Mouse (Mus musculus) bone marrow, adult 2 months (tissue): ENCODE results near the gene Apol7a. TPM values are rescaled to one million over a fixed set of nuclear protein-coding genes. Genes with fewer than 3 reads are reported as not detected.

Experiments used
- H3K27ac ChIP-seq: fragments of 200-500 bp; 2 replicates; pipeline ENCODE4 v1.5.1; 2012; ENCODE audit warnings: low read depth, mild to moderate bottlenecking, control low read depth, inconsistent platforms, low read length; ENCODE audit not compliant: control insufficient read depth, poor library complexity, insufficient read depth
- H3K4me1 ChIP-seq: fragments of 200-500 bp; 2 replicates; pipeline ENCODE4 v1.6.1; 2011; ENCODE audit warnings: low read length; ENCODE audit not compliant: control insufficient read depth, insufficient read depth
- H3K4me3 ChIP-seq: fragments of 200-500 bp; replicated peaks from 2 replicates; pipeline ENCODE3; 2011; ENCODE audit warnings: mild to moderate bottlenecking, low read depth, low read length, control low read depth; ENCODE audit not compliant: control insufficient read depth
- CTCF ChIP-seq: fragments of 200-500 bp; IDR thresholded peaks from 2 replicates; pipeline ENCODE4 v1.5.1; 2011; ENCODE audit warnings: low read length, control low read depth; ENCODE audit not compliant: control insufficient read depth, insufficient read depth
- POLR2A ChIP-seq: fragments of 200-500 bp; IDR thresholded peaks from 2 replicates; pipeline ENCODE4 v1.6.1; 2011; ENCODE audit warnings: low read depth, mild to moderate bottlenecking, control low read depth, low read length, borderline replicate concordance; ENCODE audit not compliant: control insufficient read depth
- whole genome bisulfite sequencing: fragments of 180-500 bp; shearing (Covaris S2); methylation state at CpG from one replicate; pipeline ENCODE4 v1.1.7; 2018; 5-methylcytosine and 5-hydroxymethylcytosine counted together
- polyA plus RNA-seq: library from polyadenylated mRNA; stranded (reverse); fragments of >200 nt; gene quantifications from 2 replicates; pipeline ENCODE4 v1.2.4, GENCODE M21; 2011; ENCODE audit warnings: low replicate concordance; ENCODE audit not compliant: missing spikeins, insufficient read depth, insufficient read length

Apol7a gene
- polyA plus RNA-seq, 1 experiment, result not detected

- 75% methylated on average over 6 of the region's 6 CpGs for WGBS
- Histone ChIP-seq H3K4me3 (no peak overlapping the region), H3K27ac (no peak overlapping the region), H3K4me1 (no peaks in the 10 kb centered on the region)
- no peak for TF ChIP-seq POLR2A
Observed at GRCm38 (mm10) chr15:77342005-77342404, 56.9 kb downstream of the Apol7a start.

- Histone ChIP-seq H3K4me3 (no peak overlapping the region), H3K4me1 (no peaks in the 10 kb centered on the region), H3K27ac (no peak overlapping the region)
- TF ChIP-seq POLR2A, result no peak
- TF ChIP-seq CTCF, result no peak
Observed at GRCm38 (mm10) chr15:77340581-77340980, 58.3 kb downstream of the Apol7a start.

- WGBS, result 68% methylated on average over 8 of the region's 8 CpGs
- Histone ChIP-seq H3K27ac (no peak overlapping the region), H3K4me1 (no peaks in the 10 kb centered on the region), H3K4me3 (no peak overlapping the region)
- TF ChIP-seq POLR2A (no peak), CTCF (no peak)
Observed at GRCm38 (mm10) chr15:77338924-77339429, 59.9 kb downstream of the Apol7a start.

- TF ChIP-seq POLR2A (no peak), CTCF (no peak)
- Histone ChIP-seq H3K4me3 (no peak overlapping the region), H3K27ac (no peak overlapping the region), H3K4me1 (no peaks in the 10 kb centered on the region)
- 71% methylated on average over 7 of the region's 7 CpGs for WGBS
Observed at GRCm38 (mm10) chr15:77338451-77338850, 60.5 kb downstream of the Apol7a start.

Other genes starting within 250 kb of the Apol7a start
- 2.6 and 6.1 TPM in 2 replicates for gene Rbfox2, start 92.1 kb downstream of the Apol7a start, polyA plus RNA-seq
- 0.72 TPM in 1 of 2 replicates, not detected in the other for gene Apol9a, start 12.0 kb upstream of the Apol7a start, polyA plus RNA-seq
- gene Apol7b, start 48.4 kb upstream of the Apol7a start, polyA plus RNA-seq, result not detected in 2 replicates
- gene Apol10a, start 77.9 kb upstream of the Apol7a start, polyA plus RNA-seq, result 2.9 and 3.8 TPM in 2 replicates
- 4.4 and 4.6 TPM in 2 replicates for gene Apol11a, start 109.2 kb upstream of the Apol7a start, polyA plus RNA-seq
- gene Apol7c, start 134.2 kb upstream of the Apol7a start, polyA plus RNA-seq, result not detected in 2 replicates
- gene 1700025B11Rik, start 162.8 kb upstream of the Apol7a start, polyA plus RNA-seq, result not detected in 2 replicates
- not detected in 2 replicates for gene Apol10b, start 197.0 kb upstream of the Apol7a start, polyA plus RNA-seq
- not detected in 2 replicates for gene Gm36245, start 200.1 kb upstream of the Apol7a start, polyA plus RNA-seq
- 47.2 and 78.2 TPM in 2 replicates for gene Apol11b, start 244.2 kb upstream of the Apol7a start, polyA plus RNA-seq